Mouse (Mus musculus): ENCODE results near the gene Atxn7l3.

- TF ChIP-seq CTCF (IDR thresholded peaks at IDR 0.05; ENCODE audit: low read depth, low read length) (no peak), POLR2A (IDR thresholded peaks at IDR 0.05; ENCODE audit: insufficient read depth, low read length) (no peak)
Measured at GRCm38 (mm10) chr11:102263211-102263610, 33.2 kb downstream of the Atxn7l3 start.
